Mouse (Mus musculus) kidney, postnatal 0 days (tissue): ENCODE data around the gene Dact3. TPM values are rescaled to one million over a fixed set of nuclear protein-coding genes. Genes with fewer than 3 reads are reported as not detected.
A peak's percentile ranks its signal among the peaks of the same experiment; 100 is the strongest.

Experiments
- ATAC-seq: fragments of 200-750 bp; cut with Nextera tagmentation; replicated peaks from 2 replicates; pipeline ENCODE4 v1.8.0; 2017; ENCODE audit warnings: low read depth, moderate number of reproducible peaks, moderate TSS enrichment, moderate library complexity; ENCODE audit not compliant: low FRiP score
- DNase-seq: peaks from one replicate; pipeline ENCODE4 v3.0.0-alpha.2; 2016; ENCODE audit warnings: low spot score
- H3K27ac ChIP-seq: fragments of 300-500 bp; sonication (generic); 2 replicates; pipeline ENCODE4 v1.5.1; 2014; ENCODE audit warnings: mild to moderate bottlenecking
- H3K27me3 ChIP-seq: fragments of 300-500 bp; sonication (generic); 2 replicates; pipeline ENCODE4 v1.6.1; 2014; ENCODE audit warnings: low read length, mixed read lengths; ENCODE audit not compliant: insufficient read depth
- H3K36me3 ChIP-seq: fragments of 300-500 bp; sonication (generic); 2 replicates; pipeline ENCODE4 v1.6.1; 2014; ENCODE audit warnings: low read length, mixed read lengths; ENCODE audit not compliant: insufficient read depth
- H3K4me1 ChIP-seq: fragments of 300-500 bp; sonication (generic); replicated peaks from 2 replicates; pipeline ENCODE4 v1.6.1; 2014; ENCODE audit warnings: antibody characterized with exemption, low read length, mixed read lengths; ENCODE audit not compliant: insufficient read depth
- H3K4me2 ChIP-seq: fragments of 300-500 bp; sonication (generic); 2 replicates; pipeline ENCODE4 v1.6.1; 2014; ENCODE audit warnings: mild to moderate bottlenecking, low read length, moderate library complexity, mixed read lengths
- H3K4me3 ChIP-seq: fragments of 300-500 bp; sonication (generic); replicated peaks from 2 replicates; pipeline ENCODE4 v1.5.1; 2014; ENCODE audit warnings: low read depth, low read length
- H3K9ac ChIP-seq: fragments of 300-500 bp; sonication (generic); 2 replicates; pipeline ENCODE4 v1.6.1; 2014; ENCODE audit warnings: low read depth, low read length
- H3K9me3 ChIP-seq: fragments of 300-500 bp; sonication (generic); replicated peaks from 2 replicates; pipeline ENCODE4 v1.6.1; 2016; ENCODE audit warnings: low read length, inconsistent platforms, mixed read lengths
- CTCF ChIP-seq: IDR thresholded peaks from 2 replicates; pipeline ENCODE4 v1.5.1; 2016; ENCODE audit warnings: antibody characterized with exemption, low read depth, mild to moderate bottlenecking, moderate library complexity
- WGBS: fragments of 180-500 bp; shearing (Covaris S2); extraction: QIAGEN DNeasy Blood & Tissue Kit; methylation state at CpG from one replicate; pipeline ENCODE4 v1.1.7; 2014; 5-methylcytosine and 5-hydroxymethylcytosine counted together
- polyA plus RNA-seq: library from polyadenylated mRNA; unstranded; fragments of >200 nt; fragmentation: Nextera tagmentation; extraction: Ambion mirVana; gene quantifications from 2 replicates; pipeline ENCODE4 v1.2.1, GENCODE M21; 2015

Gene Dact3
- polyA plus RNA-seq, 1 experiment from 2014 or later, result 4.3 TPM

DNA sequence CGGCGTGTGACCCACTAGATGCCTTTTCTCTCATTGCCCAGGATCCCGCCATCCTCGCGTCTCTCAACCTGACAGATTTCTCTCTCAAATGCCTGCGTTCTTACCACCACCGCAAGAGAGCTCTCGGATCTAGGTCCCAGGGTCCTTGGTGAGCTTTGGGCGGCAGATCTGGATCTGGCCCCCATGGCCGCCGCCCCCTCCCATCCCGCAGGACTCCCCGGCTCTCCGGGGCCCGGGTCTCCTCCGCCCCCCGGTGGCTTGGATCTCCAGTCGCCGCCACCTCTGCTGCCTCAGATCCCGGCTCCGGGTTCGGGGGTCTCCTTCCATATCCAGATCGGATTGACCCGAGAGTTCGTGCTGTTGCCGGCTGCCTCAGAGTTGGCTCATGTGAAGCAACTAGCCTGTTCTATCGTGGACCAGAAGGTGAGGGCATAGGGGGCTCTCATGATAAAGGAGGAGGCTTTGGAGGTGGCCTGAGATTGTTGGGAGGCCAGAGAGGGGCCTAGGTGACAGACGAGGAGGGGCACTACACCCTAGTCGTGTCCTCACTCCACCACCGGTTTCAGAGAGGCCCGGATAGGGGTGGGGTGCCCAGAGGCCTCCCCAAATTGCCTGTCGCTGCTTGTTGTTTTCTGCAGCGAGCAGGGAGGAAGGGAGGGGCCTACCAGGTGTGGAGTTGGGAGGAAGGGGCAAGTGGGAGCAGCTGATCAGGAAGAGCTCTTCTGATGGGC lies 31.5 kb upstream of the Dact3 start:
- Histone ChIP-seq H3K9me3 (no peaks in the 10 kb centered on the region), H3K27ac (peak overlapping the region; percentile 84), H3K4me1 (peaks cover 11% of the 10 kb centered on the region), H3K4me3 (peak overlapping the region; percentile 63), H3K36me3 (peaks cover 24% of the 10 kb centered on the region; the same call in 1 of the 2 replicates), H3K4me2 (peak overlapping the region; percentile 94), H3K9ac (peak overlapping the region; percentile 75), H3K27me3 (no peaks in the 10 kb centered on the region)
- TF ChIP-seq CTCF, result no peak
- WGBS, result 1% methylated on average over 33 of the region's 33 CpGs
- ATAC-seq (no peak), DNase-seq (no peak)

DNA sequence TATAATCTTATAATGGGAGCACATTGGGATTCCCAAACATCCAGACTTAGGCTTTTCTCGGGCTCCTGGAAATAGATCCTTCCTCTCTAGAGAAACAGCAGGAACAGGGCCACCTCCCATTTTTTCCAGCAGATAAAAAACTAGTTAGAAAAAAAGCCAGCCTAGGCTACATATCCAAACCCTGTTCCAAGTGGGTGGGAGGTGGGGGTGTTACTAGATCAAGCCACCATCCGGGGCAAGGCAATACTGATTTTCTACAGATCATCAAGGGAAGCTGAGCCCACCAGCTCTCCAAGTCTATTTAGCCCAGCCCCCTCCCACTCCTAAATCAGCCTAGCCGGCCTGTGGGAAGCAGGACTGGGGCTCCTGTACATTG lies 30.4 kb upstream of the Dact3 start:
- Histone ChIP-seq H3K27ac (peak overlapping the region; percentile 84), H3K4me1 (peaks cover 11% of the 10 kb centered on the region), H3K36me3 (peaks cover 16% of the 10 kb centered on the region; the same call in 1 of the 2 replicates), H3K27me3 (no peaks in the 10 kb centered on the region), H3K4me2 (peak overlapping the region; percentile 94), H3K4me3 (peak overlapping the region; percentile 63), H3K9ac (peak overlapping the region; percentile 75), H3K9me3 (no peaks in the 10 kb centered on the region)
- no peak for ATAC-seq
- TF ChIP-seq CTCF, result no peak
- 36% methylated on average over 3 of the region's 3 CpGs for WGBS
- DNase-seq, result no peak

DNA sequence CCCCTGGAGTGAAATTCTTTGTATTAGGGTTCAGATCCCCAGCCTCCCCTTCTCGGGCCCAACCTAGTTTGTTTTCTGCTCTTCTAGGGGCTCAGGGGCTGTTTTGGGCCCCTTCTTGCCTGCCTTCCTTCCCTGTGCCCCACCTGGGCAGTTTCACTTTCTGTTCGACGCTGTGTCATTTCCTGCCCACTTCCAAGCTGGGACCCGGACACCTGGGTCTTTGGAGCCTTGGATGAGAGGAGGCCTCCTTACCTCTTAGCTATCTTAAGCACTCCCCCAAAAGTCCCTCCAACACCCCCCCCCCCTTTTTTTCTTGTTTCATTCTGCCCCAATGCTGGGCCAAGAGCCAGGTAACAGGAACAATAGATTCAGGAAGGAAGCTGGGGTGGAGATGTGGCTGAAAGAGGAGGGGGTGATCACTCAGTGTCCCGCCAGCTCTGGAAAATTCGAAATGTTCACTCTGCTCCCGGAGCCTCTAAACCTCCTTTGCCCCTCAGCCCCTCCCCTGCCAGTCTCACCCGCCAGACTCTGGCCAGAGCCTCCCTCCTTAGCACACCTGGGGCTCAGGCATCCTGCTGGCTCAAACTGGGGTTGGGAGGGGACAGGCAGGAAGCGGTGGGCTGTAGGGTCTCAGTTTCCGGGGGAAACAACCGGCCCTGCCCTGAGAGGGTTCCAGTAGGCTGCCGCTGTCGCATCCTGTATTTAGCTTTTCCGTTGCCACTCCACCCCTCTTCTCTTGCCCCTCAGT lies 29.9 kb upstream of the Dact3 start:
- DNase-seq (peak; percentile 51), ATAC-seq (peak; percentile 23; the same call in 1 of the 2 replicates)
- Histone ChIP-seq H3K27ac (peak overlapping the region; percentile 84), H3K9me3 (no peaks in the 10 kb centered on the region), H3K9ac (peak overlapping the region; percentile 51), H3K4me2 (peak overlapping the region; percentile 94), H3K4me3 (peak overlapping the region; percentile 63), H3K4me1 (peaks cover 11% of the 10 kb centered on the region), H3K27me3 (no peaks in the 10 kb centered on the region), H3K36me3 (peaks cover 16% of the 10 kb centered on the region; the same call in 1 of the 2 replicates)
- WGBS, result 25% methylated on average over 14 of the region's 14 CpGs
- TF ChIP-seq CTCF, result no peak

DNA sequence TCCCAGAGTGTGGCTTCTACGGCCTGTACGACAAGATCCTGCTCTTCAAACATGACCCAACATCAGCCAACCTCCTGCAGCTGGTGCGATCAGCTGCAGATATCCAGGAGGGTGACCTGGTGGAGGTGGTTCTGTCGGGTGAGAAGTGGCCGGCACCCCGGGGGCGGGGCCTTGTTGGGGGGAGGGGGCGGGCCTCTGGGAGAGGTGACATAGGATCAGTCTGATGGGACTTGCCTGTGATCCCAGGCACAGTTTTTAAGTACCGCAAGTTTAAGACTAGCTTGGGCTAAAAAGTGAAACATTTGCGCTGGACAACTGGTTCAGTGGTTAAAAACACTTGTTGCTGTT lies 29.3 kb upstream of the Dact3 start:
- WGBS, result 32% methylated on average over 10 of the region's 10 CpGs
- ATAC-seq, result no peak
- peak overlapping the region; percentile 63 for H3K4me3 ChIP-seq
- peaks cover 17% of the 10 kb centered on the region; the same call in 1 of the 2 replicates for H3K36me3 ChIP-seq
- no peaks in the 10 kb centered on the region for H3K27me3 ChIP-seq
- H3K9me3 ChIP-seq, result no peaks in the 10 kb centered on the region
- no peak for TF ChIP-seq CTCF
- H3K4me2 ChIP-seq, result peak overlapping the region; percentile 94
- H3K9ac ChIP-seq, result 0 out of 2 replicates have a peak overlapping the region, but pooled peaks have one; percentile 51
- peak overlapping the region; percentile 84 for H3K27ac ChIP-seq
- DNase-seq, result no peak
- peaks cover 11% of the 10 kb centered on the region for H3K4me1 ChIP-seq

DNA sequence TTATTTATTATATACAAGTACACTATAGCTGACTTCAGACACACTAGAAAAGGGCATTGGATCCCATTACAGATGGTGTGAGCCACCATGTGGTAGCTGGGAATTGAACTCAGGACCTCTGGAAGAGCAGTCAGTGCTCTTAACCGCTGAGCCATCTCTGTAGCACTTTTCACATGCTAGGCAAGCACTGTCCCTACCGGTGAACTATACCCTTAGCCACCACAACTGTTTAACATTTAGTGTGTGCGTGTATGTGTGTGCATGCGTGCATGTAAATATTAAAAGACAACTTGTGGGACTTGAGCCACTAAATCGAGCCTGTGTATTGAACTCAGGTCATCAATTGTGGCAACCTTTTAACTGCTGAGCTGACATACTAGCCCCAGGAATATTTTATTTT lies 28.3 kb upstream of the Dact3 start:
- Histone ChIP-seq H3K27me3 (no peaks in the 10 kb centered on the region), H3K4me3 (no peak overlapping the region), H3K4me2 (no peak overlapping the region), H3K9ac (no peak overlapping the region), H3K27ac (no peak overlapping the region), H3K4me1 (peaks cover 6% of the 10 kb centered on the region), H3K36me3 (peaks cover 15% of the 10 kb centered on the region; the same call in 1 of the 2 replicates), H3K9me3 (no peaks in the 10 kb centered on the region)
- ATAC-seq (no peak), DNase-seq (no peak)
- 93% methylated on average over 5 of the region's 5 CpGs for WGBS
- no peak for TF ChIP-seq CTCF

DNA sequence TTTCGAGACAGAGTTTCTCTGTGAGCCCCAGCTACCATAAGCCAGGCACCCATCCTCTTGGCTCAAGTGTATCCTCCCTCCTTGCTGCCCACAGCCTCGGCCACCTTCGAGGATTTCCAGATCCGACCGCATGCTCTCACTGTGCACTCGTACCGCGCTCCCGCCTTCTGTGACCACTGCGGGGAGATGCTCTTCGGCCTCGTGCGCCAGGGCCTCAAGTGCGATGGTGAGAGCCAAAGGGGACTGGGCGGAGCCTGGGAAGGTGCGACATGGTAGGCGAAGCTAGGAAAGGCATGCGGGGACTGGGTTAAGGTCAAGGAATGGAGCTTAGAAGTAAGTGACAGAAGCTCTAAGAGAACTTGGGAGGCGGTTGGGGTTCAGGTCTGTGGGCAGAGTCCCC lies 27.6 kb upstream of the Dact3 start:
- Histone ChIP-seq H3K9ac (no peak overlapping the region), H3K36me3 (peaks cover 17% of the 10 kb centered on the region; the same call in 1 of the 2 replicates), H3K4me1 (peaks cover 6% of the 10 kb centered on the region), H3K4me2 (no peak overlapping the region), H3K9me3 (no peaks in the 10 kb centered on the region), H3K27ac (no peak overlapping the region), H3K4me3 (no peak overlapping the region), H3K27me3 (no peaks in the 10 kb centered on the region)
- WGBS, result 85% methylated on average over 19 of the region's 19 CpGs
- no peak for TF ChIP-seq CTCF
- no peak for DNase-seq
- no peak for ATAC-seq
